Mouse (Mus musculus): ENCODE measurements at regions not wholly inside any gene's neighbourhood (a gene's known extent, or its start where the extent isn't known, plus 50 kb on each side); places are given as distances from the start of the nearest gene placed in this dataset.
A peak's percentile ranks its signal among the peaks of the same experiment; 100 is the strongest.

DNA sequence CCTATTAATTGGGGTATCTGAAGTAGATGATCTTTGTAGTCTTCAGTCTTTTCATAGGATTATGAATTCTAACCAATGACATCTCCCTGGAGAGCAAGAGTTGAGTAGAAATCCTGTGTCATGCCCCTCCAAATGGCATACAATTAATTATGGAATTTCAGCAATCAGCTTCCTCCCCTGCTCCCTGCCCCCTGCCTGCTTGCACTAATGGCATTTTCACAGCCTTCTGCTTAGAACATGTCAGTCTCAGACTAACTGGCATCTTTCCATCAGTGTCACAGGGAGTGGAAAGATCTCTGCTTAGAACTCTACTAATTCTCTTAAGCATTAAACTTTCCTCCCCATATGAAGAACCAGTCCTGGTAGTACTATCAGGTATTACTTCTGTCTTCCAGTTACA, 581.8 kb upstream of the Camk1g start:
- no peak for DNase-seq (ENCODE audit: low read depth)

DNA sequence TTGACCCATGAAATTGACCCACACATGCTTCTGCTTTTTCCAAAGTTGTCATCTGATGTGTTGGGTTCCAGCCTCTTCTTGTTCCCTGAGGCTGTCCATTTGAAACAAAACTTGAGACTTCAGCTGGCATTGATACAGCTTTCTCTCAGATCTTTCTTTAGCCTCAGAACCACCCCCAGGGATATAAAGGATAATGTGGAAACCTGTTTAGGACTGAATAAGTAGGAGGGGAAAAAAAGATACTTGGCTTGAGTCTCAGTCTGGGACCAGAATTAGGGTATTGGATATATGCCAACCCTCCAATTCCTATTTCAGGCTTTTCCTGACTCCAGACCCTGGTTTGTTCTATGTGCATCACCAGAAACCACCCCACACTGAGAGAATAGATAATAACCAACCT, 579.7 kb upstream of the Camk1g start:
- no peak for DNase-seq (ENCODE audit: low read depth)

GRCm38 (mm10) chr1:193946953-193947586, 577.0 kb upstream of the Camk1g start:
- DNase-seq (ENCODE audit: low read depth): no peak

DNA sequence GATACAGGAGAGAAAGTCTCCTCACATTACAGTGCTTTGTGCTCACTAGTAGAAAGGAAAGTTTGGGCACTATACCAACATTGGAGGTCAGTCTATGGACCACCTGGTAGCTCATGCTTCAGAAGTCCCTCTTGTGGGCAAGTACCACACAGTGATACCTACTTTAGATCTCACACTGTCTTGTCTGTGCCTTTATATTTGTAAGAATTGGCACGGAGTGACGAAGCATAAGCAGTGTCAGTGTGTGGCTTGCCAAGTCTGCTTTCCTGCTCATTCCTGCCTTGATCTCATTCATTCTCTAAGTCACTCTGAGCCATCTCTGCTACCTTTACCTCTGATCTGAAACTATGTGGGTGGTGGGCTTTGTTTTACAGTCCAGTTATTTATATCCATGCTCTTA, 565.9 kb upstream of the Camk1g start:
- DNase-seq (ENCODE audit: low read depth): no peak

DNA sequence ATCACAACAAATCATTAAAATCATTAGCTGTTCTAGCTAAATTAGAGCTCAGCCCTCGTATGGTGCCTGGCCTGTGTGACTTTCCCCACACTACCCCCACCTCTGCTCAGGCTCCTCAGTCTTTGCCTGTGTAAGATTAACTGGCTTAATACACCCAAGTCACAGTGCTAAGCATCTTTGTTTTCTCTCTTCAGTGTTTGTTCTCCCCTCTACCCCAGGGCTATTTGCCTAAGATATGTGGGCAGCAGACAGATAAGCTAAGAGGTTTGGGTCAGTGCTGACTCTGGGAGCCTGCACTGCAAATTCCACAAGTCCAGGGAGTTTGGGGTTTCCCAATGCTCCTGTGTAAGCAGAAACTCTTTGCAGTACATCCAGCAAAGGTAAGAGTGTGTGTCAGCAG, 564.2 kb upstream of the Camk1g start:
- DNase-seq (ENCODE audit: low read depth): no peak

DNA sequence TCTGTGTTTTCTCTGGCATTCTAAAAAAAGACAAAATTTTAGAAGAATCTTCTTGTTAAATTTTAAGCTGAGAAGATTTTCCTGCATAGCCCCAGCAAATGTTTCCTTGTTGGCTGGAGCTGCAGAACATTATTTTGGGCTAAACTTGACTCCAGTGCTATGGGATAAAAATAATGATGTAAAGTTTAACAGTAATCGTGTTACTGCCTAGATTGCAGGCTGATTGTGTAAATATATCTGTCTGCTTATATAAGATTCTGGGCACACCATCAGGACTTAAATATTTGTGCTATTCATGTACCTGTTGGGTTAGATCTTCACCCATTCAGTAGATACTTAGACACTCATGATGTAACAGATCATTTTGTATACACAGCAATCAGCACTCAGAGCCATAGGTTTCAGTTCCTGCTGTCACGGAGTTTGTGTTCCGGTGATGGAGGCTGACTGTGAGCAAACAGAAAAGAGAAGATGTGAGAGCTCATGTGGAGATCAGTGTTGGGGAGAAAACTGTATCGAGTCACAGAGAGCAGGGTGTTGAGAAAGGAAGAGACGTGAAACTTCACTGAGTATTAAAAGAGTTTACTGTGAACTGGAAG, 561.1 kb upstream of the Camk1g start:
- no peak for DNase-seq (ENCODE audit: low read depth)

DNA sequence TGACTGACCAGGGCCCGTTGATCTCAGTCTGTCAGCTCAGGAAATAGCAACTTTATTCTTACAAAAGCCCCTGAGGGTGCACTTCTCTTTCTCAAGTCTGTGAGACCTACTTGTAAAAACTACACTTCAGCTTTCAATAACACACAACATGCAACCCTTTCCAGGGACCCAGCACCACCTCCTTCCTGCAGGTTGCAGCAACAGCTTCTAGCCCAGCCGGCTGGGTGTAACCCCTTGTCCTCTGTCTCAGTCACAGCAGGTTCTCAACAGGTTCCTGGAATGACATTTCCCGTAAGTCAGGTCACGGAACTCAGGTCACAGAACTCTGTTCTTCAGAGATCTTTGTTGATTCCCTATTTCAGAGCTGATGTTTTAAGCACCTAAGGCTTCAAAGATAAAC, 558.5 kb upstream of the Camk1g start:
- no peak for DNase-seq (ENCODE audit: low read depth)

DNA sequence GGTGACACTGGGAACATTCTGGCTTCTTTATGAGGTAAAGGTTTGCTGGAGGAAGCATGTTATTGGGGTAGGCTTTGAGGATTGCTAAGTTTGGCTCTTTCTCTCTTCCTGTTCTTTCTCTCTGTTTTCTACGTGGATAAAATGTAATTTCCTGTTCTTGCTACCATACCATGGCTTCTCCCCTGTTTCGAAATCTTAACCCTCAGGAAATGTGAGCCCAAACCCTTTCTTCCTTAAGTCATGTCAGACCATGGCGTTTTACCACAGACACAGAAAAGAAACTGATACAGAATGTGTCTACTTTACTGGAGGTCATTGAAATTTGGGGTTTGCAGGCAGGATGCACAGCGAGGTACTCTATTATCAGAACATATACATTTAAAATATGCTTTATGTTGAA, 552.7 kb upstream of the Camk1g start:
- DNase-seq (ENCODE audit: low read depth): no peak

- DNase-seq (ENCODE audit: low read depth): no peak
These were observed 549.1 kb upstream of the Camk1g start for GRCm38 (mm10) chr1:193919243-193919642.

DNA sequence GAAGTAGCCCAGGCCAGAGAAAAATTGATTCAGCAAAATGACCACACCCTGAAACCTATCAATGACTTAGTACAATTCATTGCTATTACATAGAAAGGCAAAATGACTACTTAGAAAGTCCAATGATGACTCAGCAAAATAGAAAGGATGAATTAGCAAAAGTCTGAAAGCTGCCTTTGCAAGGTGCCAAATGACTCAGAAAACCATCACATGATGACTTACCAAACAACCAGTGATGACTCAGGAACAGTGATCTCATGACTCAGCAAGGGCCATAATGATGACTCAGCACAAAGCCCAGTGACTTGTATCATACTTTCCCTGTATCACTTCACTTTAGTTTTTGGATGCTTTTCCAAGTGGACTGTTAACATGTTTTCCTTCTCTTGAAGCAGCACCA, 535.6 kb upstream of the Camk1g start:
- no peak for DNase-seq (ENCODE audit: low read depth)

DNA sequence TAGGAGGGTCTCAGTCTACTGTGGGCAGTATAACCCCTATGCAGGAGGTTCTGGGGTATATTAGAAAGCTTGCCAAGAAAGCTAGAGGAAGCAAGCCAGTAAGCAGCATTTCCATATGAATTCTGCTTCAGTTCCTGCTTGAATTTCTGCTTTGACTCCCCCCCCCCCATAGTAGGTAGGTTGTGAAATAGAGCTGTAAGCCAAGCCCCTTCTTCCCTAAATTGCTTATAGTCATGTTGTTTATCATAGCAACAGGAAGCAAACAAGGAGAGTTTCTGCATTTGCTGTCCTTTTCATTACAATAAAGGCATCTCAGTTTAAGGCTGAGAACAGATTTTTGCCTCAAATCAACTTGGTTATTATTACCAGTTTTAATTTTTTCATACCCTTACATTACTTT, 524.0 kb upstream of the Camk1g start:
- DNase-seq (ENCODE audit: low read depth): no peak

DNA sequence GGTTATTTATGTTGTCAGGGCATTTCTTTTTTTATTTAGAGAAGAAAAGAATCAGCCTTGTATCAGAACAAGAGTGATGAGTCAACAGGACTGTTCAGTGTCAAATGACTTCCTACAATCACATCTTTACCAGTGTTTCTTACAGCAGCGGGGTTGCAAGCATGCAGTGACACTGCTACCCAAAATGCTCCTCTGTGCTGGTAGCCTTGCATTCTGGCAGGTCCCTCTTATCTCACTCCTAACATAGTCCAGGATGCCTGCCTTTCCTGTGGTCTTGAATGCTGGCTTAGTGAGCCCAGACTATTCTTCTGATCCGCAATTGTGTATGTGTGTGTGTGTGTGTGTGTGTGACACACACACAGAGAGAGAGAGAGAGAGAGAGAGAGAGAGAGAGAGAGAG, 506.4 kb upstream of the Camk1g start:
- no peak for DNase-seq (ENCODE audit: low read depth)

DNA sequence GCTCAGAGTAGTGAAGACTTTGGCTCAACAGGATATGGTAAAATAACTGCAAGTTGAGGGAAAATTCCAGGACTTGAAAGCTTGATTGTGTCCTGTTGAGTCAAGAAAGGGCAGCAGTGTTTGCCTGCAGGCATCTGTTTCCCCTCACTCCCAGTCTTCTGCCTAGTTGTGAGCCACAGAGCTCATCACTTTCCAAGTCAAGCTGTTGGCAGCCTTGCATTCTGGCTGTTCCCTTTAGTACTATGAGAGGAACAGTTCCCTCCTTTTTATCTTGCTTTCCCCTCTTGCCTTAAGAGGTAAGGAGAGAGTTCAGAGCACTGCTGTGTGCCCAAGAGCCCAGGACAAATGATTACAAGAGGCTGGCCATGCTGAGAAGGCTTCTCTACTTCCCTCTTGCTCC, 506.0 kb upstream of the Camk1g start:
- no peak for DNase-seq (ENCODE audit: low read depth)

DNA sequence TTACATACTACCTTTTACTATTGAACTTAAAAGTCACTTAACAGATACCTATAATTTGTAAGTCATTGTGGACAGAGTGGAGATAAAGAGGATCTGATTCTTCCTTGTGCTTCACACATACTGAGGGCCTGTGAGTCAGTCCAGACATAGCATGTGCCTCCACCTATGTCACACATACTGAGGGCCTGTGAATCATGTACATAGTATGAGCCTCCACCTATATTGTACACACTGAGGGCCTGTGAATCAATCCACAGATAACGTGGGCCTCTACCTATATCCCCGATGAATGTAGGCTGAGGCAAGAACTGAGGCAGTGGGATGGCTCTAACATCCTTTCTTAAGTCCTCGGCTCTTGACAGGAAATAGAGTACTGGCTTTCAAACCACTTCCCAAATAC, 505.2 kb upstream of the Camk1g start:
- no peak for DNase-seq (ENCODE audit: low read depth)

GRCm38 (mm10) chr1:193870731-193871130, 500.6 kb upstream of the Camk1g start:
- peak; percentile 42 for DNase-seq (ENCODE audit: low read depth)

DNA sequence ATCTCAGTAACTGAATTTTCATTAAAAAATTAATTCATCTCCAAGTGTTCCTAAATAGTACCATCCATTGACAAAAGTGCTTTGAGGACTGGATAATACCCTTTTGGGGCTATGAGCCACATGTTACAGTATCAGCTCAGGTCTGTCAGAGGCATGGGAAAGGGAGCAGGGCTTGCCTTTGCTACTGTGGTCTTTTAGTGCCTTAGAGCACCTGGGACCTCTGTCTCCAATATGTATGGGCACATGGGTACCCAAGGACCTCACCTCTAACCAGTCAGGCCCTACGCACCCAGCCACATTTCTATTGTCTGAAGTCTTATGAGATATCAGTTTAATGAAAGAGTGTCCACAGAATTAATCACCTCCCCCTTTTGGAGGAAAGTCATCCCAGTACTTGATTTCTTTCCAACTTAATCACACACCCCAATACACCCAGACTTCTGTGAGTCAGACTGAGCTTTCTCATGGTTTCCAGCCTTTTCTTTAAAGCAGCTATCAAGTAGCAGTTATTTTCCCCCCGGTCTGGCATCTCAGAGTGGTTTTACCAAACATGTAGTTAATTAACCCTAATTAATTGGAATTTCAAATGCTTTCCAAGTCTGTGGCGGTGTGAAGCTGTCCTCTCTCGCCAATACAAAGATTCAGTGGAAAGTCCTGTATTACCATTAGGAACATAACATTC, 498.7 kb upstream of the Camk1g start:
- DNase-seq (ENCODE audit: low read depth): no peak

DNA sequence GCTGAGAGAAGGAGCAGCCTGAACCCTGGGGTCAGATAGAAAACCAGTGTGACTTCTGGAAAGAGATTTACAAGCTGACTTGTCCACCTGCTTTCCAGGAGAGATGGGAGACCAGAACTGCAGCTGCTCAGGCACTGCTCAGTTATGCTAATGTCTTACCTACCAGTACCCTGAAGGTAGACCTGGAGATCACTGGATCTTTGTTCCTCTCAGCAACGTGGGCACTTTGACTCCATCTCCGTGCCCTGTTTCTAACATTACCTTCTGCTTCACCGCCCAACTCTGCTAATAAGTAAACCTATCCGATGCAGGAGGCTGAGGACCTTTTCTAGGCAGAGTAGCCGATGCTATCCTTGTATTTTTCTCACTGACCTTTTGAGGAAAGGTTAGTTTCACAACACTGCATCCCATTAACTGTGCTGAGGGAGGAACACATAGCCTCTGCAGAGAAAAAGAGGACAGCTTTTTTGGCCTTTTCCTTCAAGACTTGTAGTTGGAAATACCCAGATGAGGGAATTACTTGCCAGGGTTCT, 490.7 kb upstream of the Camk1g start:
- DNase-seq (ENCODE audit: low read depth): no peak

GRCm38 (mm10) chr1:193860354-193860753, 490.3 kb upstream of the Camk1g start:
- no peak for DNase-seq (ENCODE audit: low read depth)

DNA sequence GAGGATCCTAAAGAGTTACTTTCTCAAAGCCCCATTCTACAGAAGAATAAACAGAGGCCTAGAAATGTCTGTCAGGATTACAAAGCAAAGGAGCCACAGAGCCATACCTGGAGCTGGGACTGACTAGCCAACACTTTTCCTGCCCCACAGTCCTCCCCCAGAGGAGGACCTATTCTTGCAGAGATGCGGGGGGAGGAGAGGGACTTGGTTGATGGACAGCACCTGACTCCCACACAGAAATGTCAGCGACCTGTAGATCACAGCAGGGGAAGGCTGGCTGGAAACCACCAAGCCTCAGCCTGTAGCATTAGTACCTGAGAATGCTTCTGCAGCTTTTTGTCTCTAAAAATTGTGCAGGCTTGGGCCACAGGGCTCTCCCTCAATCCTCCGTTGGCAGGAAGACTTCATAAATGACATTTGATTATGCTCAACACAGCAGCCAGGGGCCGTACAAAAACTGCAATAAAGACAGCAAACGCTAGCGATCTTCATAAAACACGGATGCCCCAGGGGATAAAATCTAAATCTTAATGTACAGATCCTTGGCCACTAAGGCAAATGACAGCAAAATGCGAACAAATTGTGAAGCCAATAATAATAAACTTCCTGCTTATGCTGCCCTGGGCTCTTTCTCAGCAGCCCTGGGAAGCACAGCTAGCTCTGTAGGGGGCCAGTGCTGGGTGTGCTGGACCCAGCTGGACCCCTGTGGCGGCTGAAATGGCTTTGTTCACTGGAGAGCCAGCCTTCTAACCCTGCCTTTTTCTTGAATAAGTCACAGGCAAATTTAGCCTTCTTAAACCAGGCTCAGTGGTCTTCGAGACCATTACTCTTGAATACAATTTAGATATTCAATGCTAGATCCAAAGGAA, 489.4 kb upstream of the Camk1g start:
- no peak for DNase-seq (ENCODE audit: low read depth)

GRCm38 (mm10) chr1:193847922-193848321, 477.8 kb upstream of the Camk1g start:
- DNase-seq (ENCODE audit: low read depth): no peak

DNA sequence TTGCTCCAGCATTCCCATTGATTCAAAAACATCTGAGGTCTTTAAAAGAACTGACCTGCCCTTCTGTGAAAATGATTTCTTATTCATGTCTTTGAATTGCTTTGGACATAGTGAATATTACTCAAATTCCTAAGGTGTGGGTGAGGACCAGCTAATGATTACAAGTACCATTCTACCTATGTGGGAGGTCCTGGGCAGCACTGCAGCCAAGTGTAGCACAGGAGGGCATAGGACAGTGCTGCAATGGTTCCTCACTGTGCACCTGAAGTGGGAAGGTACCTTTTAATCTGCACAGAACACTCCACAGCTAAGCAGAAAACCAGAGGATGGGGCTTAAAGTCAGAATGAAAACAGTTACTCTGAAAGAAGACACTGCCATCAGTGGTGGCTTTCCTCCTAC, 474.8 kb upstream of the Camk1g start:
- DNase-seq (ENCODE audit: low read depth): no peak

DNA sequence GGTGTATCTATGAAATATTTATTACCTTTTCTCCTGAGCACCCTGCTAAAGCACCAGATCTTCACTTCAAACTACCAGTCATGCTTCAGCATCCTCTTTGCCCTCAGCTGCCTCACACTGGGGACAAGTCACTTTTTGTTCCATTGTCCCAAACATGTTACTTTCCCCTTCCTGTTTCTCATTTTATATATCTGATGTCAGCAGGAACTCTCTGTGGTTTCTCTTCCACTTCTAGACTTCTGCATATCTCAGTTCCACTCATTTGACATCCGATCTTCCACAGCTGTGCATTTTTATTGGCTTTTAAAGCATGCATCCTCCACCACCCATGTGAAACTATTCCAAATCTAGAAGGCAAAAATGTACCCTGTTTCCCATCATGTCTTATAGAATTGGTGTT, 474.4 kb upstream of the Camk1g start:
- DNase-seq (ENCODE audit: low read depth): no peak
